Mouse (Mus musculus): ENCODE data around the gene Inpp4b.
A peak's percentile ranks its signal among the peaks of the same experiment; 100 is the strongest.
"Not testable (repeated sequence)": the region's sequence is repeated elsewhere in the genome, so short reads cannot be mapped to it uniquely, and the experiment has no call there.

Inpp4b gene

DNA sequence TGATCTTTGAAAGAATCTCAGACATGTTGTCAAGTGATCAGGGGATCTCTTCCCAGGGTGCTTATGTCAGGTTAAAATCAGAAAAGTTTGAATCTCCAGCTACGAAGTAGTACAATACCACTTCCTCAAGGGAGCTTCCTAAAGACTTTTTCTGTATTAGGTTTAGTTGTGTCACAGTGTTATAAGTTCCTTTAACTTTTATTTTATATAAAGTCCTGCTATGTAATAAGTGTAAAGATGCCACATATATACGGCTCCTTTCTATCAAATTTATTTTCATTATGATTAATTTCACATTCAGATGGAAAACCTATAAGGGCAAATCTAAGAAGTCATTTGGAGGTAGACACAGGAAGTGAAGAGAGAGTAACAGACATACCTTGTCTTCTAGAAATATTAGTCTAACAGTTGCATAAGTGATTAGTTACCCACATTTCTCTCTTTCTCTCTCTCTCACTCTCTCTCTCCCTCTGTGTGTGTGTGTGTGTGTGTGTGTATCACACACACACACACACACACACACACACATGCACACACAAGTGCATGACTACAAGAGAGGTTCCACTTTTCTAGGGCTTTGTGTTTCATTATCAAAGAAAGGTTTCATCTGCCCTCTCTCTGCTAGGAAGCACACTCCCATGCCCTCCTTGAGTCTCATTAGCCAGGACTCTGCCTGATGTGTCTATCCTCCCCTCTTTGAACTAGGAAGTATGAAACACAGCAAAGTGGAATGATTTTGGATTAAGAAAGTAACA lies 438.7 kb downstream of the Inpp4b start:
- DNase-seq: no peak

DNA sequence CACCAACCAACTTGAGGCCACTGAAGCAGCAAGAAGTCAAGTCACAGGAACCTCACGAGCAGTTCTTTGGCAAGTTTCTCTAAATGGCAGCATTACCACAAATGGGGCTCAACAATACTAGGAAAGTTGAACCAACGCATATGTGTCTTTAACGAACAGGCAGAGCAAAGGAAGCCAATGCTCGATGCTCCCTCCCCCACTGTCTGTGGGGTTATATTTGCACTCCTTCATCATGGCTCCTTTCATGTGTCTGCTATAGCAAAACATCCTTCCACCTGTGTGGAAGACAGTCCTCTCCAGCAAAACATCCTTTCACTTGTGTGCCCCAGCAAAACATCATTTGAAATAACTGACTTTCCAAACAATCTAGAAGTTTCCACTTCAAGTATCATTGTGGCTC lies 440.4 kb downstream of the Inpp4b start:
- no peak for DNase-seq

DNA sequence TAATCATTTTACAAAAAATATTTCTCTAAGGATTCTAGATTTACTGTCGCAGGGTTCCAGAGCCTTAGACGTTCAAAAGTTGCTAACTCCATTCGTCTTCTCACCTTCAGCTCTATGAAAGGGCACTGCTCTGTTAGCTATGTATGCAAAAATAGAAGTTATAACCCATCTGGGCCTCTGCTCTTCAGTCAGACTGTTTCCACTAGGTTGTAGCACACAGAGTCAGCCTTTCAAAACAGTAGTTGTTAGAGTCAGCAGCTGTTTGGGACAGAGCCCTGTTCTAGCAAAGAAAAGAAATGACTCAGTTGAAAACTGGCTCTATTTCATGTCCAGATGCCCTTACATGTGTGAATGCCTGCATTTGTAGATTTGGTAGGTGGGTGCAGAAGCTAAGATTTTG lies 442.4 kb downstream of the Inpp4b start:
- no peak for DNase-seq

DNA sequence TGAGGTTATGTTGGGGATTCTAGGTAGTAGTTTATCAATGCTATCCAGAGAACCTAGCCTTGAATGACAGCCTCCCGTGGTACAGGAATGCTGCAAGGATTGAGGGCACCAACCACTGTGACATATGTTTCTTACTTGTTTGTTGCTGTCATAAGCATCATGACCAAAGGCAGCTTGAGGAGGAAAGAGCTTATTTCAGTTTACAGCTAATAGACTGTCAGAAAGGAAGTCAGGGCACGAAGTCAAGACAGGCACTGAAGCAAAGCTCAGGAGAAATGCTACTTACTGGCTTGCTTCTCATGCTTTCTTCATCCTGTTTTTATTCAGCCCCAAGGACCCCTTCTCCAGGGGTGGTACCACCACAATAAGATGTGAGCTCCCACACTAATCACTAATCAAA lies 446.1 kb downstream of the Inpp4b start:
- no peak for DNase-seq

DNA sequence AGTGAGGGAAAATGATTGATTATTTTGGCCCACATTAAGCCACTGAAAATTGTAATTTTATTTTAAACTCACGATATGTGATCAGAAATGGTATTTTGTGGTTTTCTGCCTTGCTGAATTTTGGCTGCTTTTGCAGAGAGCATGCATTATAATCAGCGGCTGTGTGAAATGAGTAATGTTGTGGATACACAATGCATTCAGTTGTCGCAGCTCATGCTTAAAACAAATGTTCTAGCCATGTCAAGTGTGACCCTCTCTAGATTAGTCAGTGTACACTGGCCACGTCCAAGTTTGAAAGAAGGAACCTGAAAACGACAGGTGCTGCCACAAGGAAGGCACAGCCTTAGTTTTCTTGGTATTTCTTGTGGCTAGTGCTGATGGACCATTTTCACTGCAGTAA lies 450.3 kb downstream of the Inpp4b start:
- no peak for DNase-seq

DNA sequence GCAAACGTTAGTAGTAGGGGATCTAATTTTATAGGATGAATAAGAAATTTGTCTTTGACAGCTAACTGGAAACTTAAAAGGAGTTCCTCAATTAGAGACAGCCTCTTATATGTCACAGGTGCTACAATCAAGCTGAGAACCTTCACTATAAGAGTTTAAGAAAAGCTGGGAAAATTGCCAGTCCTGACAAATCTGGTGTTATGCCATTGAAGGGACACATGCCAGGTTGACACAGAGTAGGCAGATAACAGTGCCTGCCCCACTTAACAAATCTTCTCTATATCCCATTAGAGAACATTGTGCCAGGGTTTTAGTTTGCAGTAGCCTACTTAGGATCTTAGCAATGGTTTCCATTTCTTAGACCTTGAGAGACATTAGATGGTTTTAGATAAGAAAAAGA lies 456.1 kb downstream of the Inpp4b start:
- no peak for DNase-seq

DNA sequence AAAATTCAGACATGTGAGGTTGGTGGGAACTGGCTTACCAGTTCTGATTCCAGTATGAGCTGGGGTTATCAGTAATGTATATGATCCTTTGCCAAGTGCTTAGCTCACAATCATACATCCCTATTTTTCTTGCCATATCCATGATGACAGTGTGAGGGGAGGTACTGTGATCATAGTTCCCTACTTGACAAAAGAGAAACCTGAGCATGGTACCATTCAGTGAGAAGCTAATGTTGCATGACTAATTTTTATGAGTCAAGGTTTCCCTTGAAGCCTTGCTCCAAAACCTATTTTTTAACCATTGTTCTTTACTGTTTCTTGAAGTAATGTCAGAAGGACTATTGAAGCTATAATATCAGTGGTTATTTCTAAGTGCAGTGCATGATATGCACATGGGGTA lies 458.4 kb downstream of the Inpp4b start:
- DNase-seq: no peak

DNA sequence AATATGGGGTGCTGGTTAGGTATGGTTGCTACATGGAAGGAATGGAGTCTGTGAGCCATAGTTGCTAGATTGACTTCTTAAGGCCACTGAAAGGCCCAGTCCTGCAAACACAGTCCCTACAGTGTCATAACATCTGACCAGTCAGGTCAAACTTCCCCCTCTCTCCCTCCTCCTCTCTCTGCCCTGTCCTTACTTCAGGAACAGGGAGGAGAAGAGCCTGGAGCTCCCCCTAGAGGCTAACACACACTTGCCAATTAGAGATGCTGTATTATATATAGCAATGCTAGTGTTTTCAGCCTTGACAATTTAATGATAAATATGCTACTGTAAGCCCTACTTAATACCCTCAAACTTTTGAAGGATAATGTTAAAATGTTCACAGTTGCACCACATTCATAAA lies 464.4 kb downstream of the Inpp4b start:
- peak; percentile 36 to 67 for DNase-seq

DNA sequence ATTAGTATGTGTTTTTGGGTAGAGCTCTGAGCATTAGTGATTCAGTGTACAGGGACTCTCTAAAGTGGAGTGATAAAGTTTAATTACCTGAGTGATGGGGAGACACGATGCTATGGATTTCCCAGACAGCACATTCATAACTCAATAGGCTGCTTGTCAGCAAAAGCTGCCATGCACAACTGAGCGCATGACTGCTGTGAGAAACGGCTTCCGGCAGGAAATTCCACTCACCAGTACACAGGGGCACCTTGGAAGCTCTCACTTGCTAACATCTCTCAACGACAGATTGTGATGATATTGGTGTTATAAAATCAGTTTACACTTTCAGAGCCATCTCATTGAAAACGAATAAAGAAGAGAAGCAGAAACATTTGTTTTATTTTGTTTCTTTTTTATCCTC lies 465.2 kb downstream of the Inpp4b start:
- no peak for DNase-seq

DNA sequence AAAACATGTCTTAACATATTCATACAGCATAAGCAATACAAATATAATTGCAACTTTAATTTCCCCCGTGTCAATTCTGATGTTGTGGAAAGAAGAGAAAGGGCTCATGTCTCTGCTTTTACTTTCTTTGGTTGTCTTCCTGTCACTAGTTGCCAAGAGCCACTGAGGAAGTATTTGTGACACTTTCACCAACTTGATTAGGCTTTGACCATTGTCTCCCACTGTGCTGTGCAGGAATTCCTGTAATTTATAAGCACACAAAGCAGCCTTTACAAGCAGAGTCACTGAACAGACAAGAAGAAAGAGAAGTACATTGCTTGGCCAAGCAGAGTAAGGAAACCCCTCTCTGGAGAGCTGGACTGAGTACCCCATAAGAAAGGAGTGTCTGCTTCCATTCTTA lies 466.1 kb downstream of the Inpp4b start:
- DNase-seq: no peak

DNA sequence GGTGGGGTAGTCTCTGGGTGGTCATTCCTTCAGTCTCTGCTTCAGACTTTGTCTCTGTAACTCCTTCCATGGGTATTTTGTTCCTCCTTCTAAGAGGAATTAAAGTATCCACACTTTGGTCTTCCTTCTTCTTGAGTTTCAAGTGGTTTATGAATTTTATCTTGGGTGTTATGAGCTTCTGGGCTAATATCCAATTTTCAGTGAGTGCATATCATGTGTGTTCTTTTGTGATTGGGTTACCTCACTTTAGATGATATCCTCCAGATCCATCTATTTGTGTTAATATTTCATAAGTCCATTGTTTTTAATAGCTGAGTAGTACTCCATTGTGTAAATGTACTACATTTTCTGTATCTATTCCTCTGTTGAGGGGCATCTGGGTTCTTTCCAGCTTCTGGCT lies 467.1 kb downstream of the Inpp4b start:
- not testable (repeated sequence) for DNase-seq

DNA sequence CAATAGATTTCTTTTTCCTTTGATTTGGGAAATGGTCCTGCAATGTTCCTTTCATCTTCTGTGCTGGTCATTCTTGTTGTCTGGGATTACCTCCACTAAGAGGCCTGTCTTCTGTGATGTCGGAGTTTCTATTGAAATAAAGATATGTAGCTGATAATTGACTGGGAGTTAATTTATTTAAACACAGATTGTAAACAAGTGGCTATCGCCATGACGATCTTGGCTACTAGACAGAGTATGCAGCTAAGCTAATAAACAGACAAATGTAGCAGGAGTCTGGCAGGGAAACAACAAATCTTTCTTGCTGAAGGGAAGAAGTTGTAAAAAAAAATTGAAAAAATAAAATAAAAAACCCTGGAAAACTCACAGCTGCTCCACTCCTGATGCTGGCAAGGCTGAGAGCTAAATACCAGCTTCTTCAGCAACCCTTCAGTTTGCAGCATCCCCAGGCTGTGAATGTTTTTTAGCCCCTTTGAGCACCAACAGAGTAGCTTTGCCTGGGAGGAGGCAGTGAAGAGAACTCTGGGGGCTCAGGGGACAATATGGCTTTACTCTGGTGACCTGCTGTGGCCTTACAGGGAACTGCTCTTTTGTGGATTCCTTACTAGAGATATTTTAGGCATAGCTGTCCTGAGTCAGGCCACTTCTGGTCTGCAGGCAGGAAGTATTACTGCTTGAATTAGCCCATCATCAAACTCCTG lies 469.8 kb downstream of the Inpp4b start:
- no peak for DNase-seq

DNA sequence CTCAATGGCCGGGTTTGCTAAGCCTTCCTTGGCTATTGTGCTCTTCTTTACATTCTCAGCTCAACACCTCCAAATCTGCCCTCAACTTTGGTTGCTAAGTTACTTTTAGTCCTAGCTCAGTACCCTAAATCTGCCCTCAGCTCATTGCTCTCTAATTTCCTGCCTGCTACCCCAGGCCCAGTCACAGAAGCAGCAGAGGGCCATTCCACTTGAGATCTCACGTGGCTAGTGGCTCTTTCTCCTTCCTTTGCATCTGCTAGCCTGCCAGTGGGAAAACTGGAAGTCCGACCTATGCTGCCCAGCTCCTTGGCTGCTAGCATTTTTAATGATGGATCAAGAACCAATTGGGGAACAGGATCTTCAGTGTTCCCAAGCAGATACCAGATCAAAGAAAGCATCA lies 472.4 kb downstream of the Inpp4b start:
- DNase-seq: no peak

DNA sequence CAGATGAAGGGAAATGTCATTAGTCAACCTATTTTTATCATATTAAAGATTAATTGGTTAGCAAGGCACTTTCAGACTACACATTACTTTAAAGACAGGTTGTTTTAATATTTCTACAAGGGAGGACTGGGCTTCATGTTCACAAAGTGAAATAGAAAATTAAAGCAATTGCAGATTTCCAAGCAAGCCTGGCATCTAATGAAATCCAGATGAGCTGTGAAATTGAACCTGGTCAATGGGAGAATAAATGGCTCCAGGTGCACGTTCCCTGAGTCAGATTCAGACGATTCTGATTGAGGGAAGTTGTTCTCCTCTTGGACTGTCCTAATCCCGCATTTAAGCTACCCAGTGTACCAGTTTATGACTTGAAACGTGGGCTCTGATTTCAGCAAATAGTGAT lies 473.2 kb downstream of the Inpp4b start:
- no peak for DNase-seq

DNA sequence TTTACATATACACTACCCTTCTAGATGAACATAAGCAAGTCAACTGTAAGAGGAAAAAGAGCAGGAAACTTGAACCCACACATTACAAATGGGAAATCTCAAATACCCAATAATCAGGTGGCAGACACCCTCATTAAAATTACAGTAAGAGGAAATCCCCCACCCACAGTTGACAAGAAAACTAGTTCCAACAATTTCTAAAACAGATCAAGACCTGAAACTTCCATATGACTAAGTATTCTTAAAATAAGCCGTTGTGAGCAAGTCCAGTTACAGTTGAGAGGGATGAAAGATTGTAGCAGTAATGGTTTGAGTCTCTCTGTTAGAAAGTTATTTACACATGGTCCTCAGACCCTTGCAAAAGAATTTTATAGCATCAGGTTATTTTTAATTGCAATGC lies 480.8 kb downstream of the Inpp4b start:
- no peak for DNase-seq

DNA sequence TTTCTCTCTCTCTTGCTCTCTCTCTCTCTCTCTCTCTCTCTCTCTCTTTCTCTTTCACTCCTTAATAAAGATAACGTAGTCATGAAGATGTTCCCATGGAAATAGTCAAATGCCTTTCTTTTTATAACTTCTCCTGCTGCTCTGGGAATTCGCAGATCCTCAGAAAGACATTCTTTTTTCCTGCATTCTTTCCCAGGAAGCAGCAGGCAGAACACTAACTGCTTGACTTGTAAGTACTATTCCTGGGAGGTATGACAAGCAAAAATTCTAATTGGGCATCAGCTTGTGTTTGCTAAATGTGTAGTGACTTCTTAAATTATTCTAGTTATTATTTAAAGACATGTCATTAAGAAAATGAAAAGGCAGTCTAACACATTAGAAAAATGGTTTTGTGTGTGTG lies 482.6 kb downstream of the Inpp4b start:
- DNase-seq: no peak

DNA sequence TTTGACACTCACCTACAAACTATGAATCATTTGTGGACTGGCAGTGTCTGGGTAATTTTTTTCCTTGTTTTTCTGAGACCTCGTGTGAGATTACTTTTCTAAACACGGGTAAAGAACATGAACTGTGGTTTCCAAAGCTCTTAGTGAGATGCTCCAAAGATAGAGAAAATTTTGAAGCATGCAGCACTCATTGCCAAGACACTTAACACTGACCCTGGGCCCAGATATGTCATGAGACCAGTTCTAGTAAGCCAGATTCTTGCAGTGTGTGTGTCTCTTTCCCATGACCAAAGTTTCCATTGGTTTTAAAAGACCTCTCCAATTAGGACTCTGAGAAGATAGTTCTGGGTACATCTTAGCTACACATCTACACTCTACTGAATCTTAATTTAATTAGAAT lies 484.1 kb downstream of the Inpp4b start:
- no peak for DNase-seq

DNA sequence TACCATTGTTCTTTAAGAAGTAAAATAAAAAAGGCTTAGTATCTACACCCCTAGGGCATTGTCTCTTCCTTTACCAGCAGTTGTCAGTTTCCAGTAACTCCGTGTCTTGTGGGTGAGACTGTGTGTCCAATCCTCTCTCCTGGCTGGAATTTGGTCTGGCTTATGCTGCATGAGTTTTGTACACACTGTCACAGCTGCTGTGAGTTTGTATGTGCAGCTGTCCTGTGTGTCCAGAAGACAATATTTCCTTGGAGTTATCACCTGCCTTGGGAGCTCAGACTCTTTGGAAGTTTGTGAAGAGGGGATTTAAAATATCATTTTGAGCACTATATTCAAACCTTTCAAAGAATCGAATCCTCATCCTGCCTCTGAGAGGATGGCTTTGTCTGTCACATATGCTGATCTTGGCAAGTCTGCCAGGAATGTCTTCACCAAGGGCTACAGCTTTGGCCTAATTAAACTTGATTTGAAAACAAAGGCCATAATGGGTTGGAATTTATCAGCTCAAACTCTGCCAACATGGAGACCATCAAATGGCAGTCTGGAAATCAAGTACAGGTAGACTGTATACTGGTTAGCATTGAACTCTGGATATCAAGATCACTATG lies 485.1 kb downstream of the Inpp4b start:
- no peak for DNase-seq

DNA sequence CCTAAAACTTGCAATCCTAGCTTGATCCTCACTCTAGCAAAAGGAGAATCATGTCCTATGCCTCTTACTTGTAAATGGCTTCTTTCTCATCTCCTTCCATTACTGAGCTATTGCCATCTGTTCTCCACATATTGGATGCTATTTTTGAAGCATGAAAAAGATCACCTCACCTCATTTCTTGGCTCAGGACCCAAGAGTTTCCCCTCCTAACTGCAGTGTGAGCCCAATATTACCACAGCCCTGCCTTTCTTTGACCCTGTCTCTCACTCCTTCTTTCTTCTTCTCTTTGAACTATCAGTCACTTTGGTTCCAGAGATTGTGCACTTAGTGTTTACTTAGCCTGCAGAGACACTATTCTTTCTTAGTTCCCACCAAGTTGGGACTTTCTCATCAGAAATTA lies 489.1 kb downstream of the Inpp4b start:
- DNase-seq: no peak

DNA sequence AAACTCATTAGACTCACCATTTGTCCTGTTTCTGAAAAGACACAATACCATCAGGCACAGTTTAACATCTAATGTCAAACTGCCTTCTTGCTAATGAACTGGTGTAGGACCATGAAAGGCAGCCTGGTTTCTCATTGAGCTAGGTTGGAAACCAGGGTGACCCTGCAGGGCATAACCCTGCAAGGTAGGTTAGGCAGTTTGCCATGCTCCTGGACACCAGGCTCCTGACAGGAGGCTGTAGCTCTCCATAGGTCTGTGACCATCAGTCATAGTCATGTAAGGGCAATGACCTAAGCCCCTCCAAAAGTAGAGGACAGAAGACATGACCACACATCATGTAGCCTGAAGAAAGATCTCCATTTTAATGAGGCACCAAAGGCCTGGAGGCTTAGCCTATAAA lies 491.5 kb downstream of the Inpp4b start:
- no peak for DNase-seq

DNA sequence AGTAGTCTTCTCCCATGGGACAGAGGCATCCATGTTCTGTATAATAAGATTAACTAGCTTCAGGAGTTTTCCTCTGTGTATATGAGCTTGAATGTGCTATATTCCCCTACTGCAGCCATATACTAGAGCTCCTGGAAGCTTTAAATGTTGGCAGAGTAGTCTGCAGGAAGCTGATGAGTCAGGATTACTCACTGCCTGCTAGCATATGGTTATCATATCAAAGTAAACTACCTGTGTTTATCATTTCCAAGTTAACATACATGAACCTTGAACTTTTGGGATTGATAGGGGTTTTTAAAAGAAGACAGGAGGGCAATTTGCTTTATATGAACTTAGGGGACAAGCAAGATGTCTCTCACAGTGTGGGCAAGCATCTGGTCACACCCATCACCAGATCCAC lies 498.2 kb downstream of the Inpp4b start:
- DNase-seq: no peak

DNA sequence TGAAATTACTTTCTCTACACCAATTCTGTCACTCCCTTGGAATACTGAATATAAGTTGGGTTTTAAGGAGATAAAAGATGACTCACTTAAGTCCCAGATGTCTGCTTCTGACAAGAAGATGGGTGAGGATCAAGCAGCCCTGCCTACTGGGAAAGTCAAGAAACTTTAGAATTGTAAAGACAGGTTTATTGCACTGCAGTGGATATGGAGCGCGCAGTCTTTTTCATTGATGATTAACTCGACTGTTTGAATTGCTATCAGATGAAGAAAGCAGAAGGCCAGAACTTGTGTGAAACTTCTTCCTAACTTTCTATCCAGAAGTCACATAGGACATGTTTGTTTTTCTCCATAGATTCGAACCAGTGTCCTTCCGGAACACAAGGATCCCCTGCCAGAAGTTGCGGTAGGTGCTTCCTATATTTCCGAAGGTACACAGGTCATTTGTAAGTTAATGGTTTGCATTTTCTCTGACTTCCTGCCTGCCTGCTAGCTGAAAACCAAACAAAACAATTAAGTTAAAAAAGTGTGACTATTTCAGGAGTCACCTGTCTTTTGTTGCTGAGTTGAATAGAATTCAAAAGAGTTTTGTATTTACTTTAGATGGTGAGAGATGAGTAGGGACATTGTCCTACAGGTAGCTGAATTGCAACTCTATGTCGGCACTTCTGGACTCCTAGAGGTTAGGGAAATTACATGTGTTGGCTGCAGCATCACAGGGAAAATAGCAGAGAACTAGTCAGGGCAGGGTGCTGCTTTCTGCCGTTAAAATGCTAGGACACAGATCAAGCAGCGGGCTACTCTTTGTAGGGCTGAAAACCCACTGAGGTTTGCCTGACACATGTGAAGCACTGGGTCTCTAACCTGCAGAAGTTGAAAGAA lies 502.0 kb downstream of the Inpp4b start:
- no peak for DNase-seq

DNA sequence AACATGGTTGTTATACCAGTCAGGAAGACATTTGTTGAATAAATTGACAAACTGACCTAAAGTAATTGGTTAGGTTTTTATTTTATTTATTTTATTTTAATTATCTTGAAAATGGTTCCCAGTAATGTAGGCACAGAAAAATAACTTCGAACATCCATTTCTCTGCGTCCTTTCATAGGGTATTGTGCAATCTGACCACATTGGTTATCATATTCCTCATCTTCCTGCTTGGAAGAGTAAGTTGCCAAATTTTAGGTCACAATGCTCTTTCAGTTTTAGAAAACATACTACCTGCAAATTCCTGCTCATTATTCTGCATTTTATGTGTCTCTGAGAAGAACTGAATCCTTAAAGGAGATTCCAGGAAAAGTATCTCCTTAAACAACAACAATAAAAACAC lies 505.6 kb downstream of the Inpp4b start:
- no peak for DNase-seq
